In genomic region chr1:177940422-177940977, GRCm38 (mm10) we compare ENCODE assay signal across 8 mouse cellular contexts. TPM values are rescaled to one million over a fixed set of nuclear protein-coding genes. Genes with fewer than 3 reads are reported as not detected.
DNase-seq lines count a peak whose midpoint lies in the region; ATAC-seq and TF ChIP-seq lines count a peak whose summit lies in the region.
"Not testable (repeated sequence)": the region's sequence is repeated elsewhere in the genome, so short reads cannot be mapped to it uniquely, and the experiment has no call there.

No protein-coding gene starts in this region.

- H3K4me2 ChIP-seq in forebrain, postnatal 0 days (ENCODE audit: low read depth); hindbrain, embryonic 12.5 days (replicated peaks); kidney, embryonic 14.5 days (replicated peaks; ENCODE audit: low read depth, low read length); liver, embryonic 14.5 days (ENCODE audit: low read depth); midbrain, embryonic 12.5 days (replicated peaks): not testable (repeated sequence)

- not testable (repeated sequence) for H3K27me3 ChIP-seq in MEL (ENCODE audit: control insufficient read depth in 1 of 2, insufficient read depth in 2 of 2, low read length in 2 of 2); forebrain, postnatal 0 days (ENCODE audit: insufficient read depth, low read length); hindbrain, embryonic 12.5 days; kidney, embryonic 14.5 days (ENCODE audit: control insufficient read depth, insufficient read depth, low read length); liver, embryonic 14.5 days (ENCODE audit: control insufficient read depth, insufficient read depth, low read length); midbrain, embryonic 12.5 days

- not testable (repeated sequence) for ATAC-seq in forebrain, postnatal 0 days; liver, embryonic 14.5 days (ENCODE audit: insufficient read depth)
- 0 out of 2 replicates have a peak, but pooled peaks have one; percentile 19 for ATAC-seq in hindbrain, embryonic 12.5 days (ENCODE audit: low FRiP score)
- peak; percentile 49; the same call in 1 of the 2 replicates for ATAC-seq in kidney, embryonic 14.5 days (ENCODE audit: low FRiP score, low TSS enrichment)
- 0 out of 2 replicates have a peak, but pooled peaks have one; percentile 34 for ATAC-seq in midbrain, embryonic 12.5 days (ENCODE audit: low FRiP score, low read depth)

- TF ChIP-seq RAD21 in MEL (IDR thresholded peaks at IDR 0.05; ENCODE audit: low read depth, low read length): peak; percentile 49

- TF ChIP-seq EP300 in MEL (IDR thresholded peaks at IDR 0.05; ENCODE audit: low read depth in 1 of 2, low read length in 2 of 2); liver, embryonic 14.5 days (IDR thresholded peaks at IDR 0.05; ENCODE audit: low read depth): not testable (repeated sequence)

- H3K4me3 ChIP-seq in MEL (ENCODE audit: control insufficient read depth in 1 of 2, insufficient read depth in 1 of 2, low read depth in 2 of 2, low read length in 2 of 2); forebrain, postnatal 0 days (ENCODE audit: low read depth, low read length); hindbrain, embryonic 12.5 days; kidney, embryonic 14.5 days (ENCODE audit: low read length); liver, embryonic 14.5 days (ENCODE audit: insufficient read depth in 1 of 2, low read depth in 2 of 2, low read length in 2 of 2); midbrain, embryonic 12.5 days: not testable (repeated sequence)

- 0% methylated on average over 3 of the region's 4 CpGs for WGBS in forebrain, postnatal 0 days
- 6% methylated on average over 3 of the region's 4 CpGs for WGBS in hindbrain, embryonic 12.5 days
- 14% methylated on average over 4 of the region's 4 CpGs for WGBS in kidney, embryonic 14.5 days
- WGBS in liver, embryonic 14.5 days (ENCODE audit: insufficient replicate concordance): 0% methylated on average over 3 of the region's 4 CpGs
- 10% methylated on average over 3 of the region's 4 CpGs for WGBS in midbrain, embryonic 12.5 days

- not testable (repeated sequence) for H3K9me3 ChIP-seq in MEL (replicated peaks; ENCODE audit: insufficient read depth, low read length); forebrain, postnatal 0 days (ENCODE audit: low read length); hindbrain, embryonic 12.5 days (replicated peaks); kidney, embryonic 14.5 days (ENCODE audit: control insufficient read depth, low read length); liver, embryonic 14.5 days (ENCODE audit: control insufficient read depth, low read length); midbrain, embryonic 12.5 days

- H3K9ac ChIP-seq in MEL (ENCODE audit: control insufficient read depth, low read depth, low read length, poor library complexity, severe bottlenecking); forebrain, postnatal 0 days; hindbrain, embryonic 12.5 days; kidney, embryonic 14.5 days (ENCODE audit: low read depth, low read length); liver, embryonic 14.5 days (replicated peaks); midbrain, embryonic 12.5 days (replicated peaks): not testable (repeated sequence)

- DNase-seq in MEL (ENCODE audit: low read depth, low spot score): peak; percentile 18
- peak; percentile 42 for DNase-seq in embryo, embryonic 10.5 days (ENCODE audit: low spot score)
- peak; percentile 61 for DNase-seq in forebrain, postnatal 0 days
- not testable (repeated sequence) for DNase-seq in liver, embryonic 14.5 days (ENCODE audit: low read depth in 3 of 3, low spot score in 3 of 3)
- peak; percentile 3 to 8 for DNase-seq in right cerebral cortex, adult 2 months (ENCODE audit: low spot score in 2 of 2)

- H3K79me2 ChIP-seq in MEL (ENCODE audit: control insufficient read depth, insufficient read depth, low read length, poor library complexity): not testable (repeated sequence)

- H3K27ac ChIP-seq in MEL (ENCODE audit: control insufficient read depth, low read depth, low read length); forebrain, postnatal 0 days (ENCODE audit: low read depth, low read length); hindbrain, embryonic 12.5 days; kidney, embryonic 14.5 days (ENCODE audit: low read depth, low read length); liver, embryonic 14.5 days; midbrain, embryonic 12.5 days (replicated peaks): not testable (repeated sequence)

- TF ChIP-seq POLR2A in MEL (IDR thresholded peaks at IDR 0.05; ENCODE audit: control insufficient read depth in 1 of 2, insufficient read depth in 1 of 2, low read depth in 1 of 2, low read length in 2 of 2, poor library complexity in 1 of 2): not testable (repeated sequence)

- peak in 2 of 3 experiments; percentile 26 to 42; a peak in 4 of 6 replicates for TF ChIP-seq CTCF in MEL (IDR thresholded peaks at IDR 0.05 in 2 of 3, conservative IDR thresholded peaks at IDR 0.05 in 1 of 3; ENCODE audit: control insufficient read depth in 1 of 3, insufficient read depth in 1 of 3, low read depth in 2 of 3, low read length in 3 of 3, poor library complexity in 1 of 3, severe bottlenecking in 1 of 3)
- peak; percentile 62 for TF ChIP-seq CTCF in forebrain, postnatal 0 days (IDR thresholded peaks at IDR 0.05; ENCODE audit: low read depth)
- TF ChIP-seq CTCF in liver, embryonic 14.5 days (IDR thresholded peaks at IDR 0.05; ENCODE audit: low read depth): peak; percentile 37; the same call in 1 of the 2 replicates

- not testable (repeated sequence) for H3K36me3 ChIP-seq in MEL (ENCODE audit: control insufficient read depth in 1 of 2, insufficient read depth in 2 of 2, low read length in 2 of 2); forebrain, postnatal 0 days (ENCODE audit: insufficient read depth); hindbrain, embryonic 12.5 days; kidney, embryonic 14.5 days (ENCODE audit: control insufficient read depth, insufficient read depth, low read length); liver, embryonic 14.5 days (replicated peaks; ENCODE audit: control insufficient read depth, insufficient read depth, low read depth); midbrain, embryonic 12.5 days

- H3K4me1 ChIP-seq in MEL (ENCODE audit: control insufficient read depth in 1 of 2, insufficient read depth in 2 of 2, low read length in 2 of 2); forebrain, postnatal 0 days (ENCODE audit: insufficient read depth); hindbrain, embryonic 12.5 days; kidney, embryonic 14.5 days (ENCODE audit: control insufficient read depth, insufficient read depth, low read length); liver, embryonic 14.5 days (replicated peaks; ENCODE audit: control insufficient read depth in 2 of 2, insufficient read depth in 2 of 2, low read length in 1 of 2); midbrain, embryonic 12.5 days: not testable (repeated sequence)

TF ChIP-seq in MEL, 35 proteins besides CTCF, POLR2A, EP300 and RAD21:
- peak; percentile 50 for TF ChIP-seq SMC3 (IDR thresholded peaks at IDR 0.05; ENCODE audit: low read depth, low read length)

RNA-seq across cellular contexts. Expression of gene Catspere2, which starts 42.7 kb away (rescaled TPM):
- not detected in 2 replicates for total RNA-seq in MEL (2012; rRNA removed)
- not detected for polyA plus RNA-seq in MEL (2012; ENCODE audit: insufficient read depth in 1 of 2, insufficient read length in 2 of 2, low read depth in 1 of 2, low replicate concordance in 2 of 2, missing spikeins in 1 of 2)
- 0.77 and 1.8 TPM in 2 replicates for total RNA-seq in forebrain, postnatal 0 days (2014; rRNA removed)
- polyA plus RNA-seq in forebrain, postnatal 0 days (2015; fragmentation: Nextera tagmentation; extraction: Ambion mirVana): 0.45 and 0.55 TPM in 2 replicates
- polyA plus RNA-seq in hindbrain, embryonic 12.5 days (2016; fragmentation: Nextera tagmentation; extraction: Ambion mirVana): 0.20 and 0.40 TPM in 2 replicates
- polyA plus RNA-seq in kidney, embryonic 14.5 days (2014; fragmentation: Nextera tagmentation; extraction: Ambion mirVana): 0.19 and 0.22 TPM in 2 replicates
- not detected in 2 replicates for polyA plus RNA-seq in liver, embryonic 14.5 days (2012; rRNA removed)
- 0.06 TPM in 1 of 2 replicates, not detected in the other for polyA plus RNA-seq in liver, embryonic 14.5 days (2014; fragmentation: Nextera tagmentation; extraction: Ambion mirVana)
- polyA plus RNA-seq in midbrain, embryonic 12.5 days (2016; fragmentation: Nextera tagmentation; extraction: Ambion mirVana): 0.14 and 0.15 TPM in 2 replicates
